19 mouse cellular contexts compared by ENCODE assay signal in genomic region chr16:87049741-87050383, GRCm38 (mm10).
DNase-seq lines count a peak whose midpoint lies in the region; ATAC-seq and TF ChIP-seq lines count a peak whose summit lies in the region.
"Had no signal": no experiment of that assay in that cellular context is flagged by ENCODE, and none has a peak within 500 bp of the region (broad histone marks: within the 10 kb centered on the region; RNA-seq: fewer than 3 reads in every experiment).

No protein-coding gene starts in this region.

- no peaks in the 10 kb centered on the region for H3K4me1 ChIP-seq in heart, embryonic 16.5 days (ENCODE audit: control insufficient read depth, insufficient read depth, low read length)
- H3K4me1 ChIP-seq in lung, embryonic 14.5 days (ENCODE audit: insufficient read depth) = no peaks in the 10 kb centered on the region
- no peaks in the 10 kb centered on the region; the same call in 1 of the 2 replicates for H3K4me1 ChIP-seq in kidney, postnatal 0 days (replicated peaks; ENCODE audit: insufficient read depth, low read length)
- H3K4me1 ChIP-seq: embryonic facial prominence, embryonic 15.5 days; liver, embryonic 13.5 days; neural tube, embryonic 15.5 days had no signal

- no peak for TF ChIP-seq CTCF in gastrocnemius, adult 2 months (IDR thresholded peaks at IDR 0.05)
- TF ChIP-seq CTCF in lung, embryonic 14.5 days (IDR thresholded peaks at IDR 0.05; ENCODE audit: low read depth) = no peak
- no peak for TF ChIP-seq CTCF in kidney, postnatal 0 days (IDR thresholded peaks at IDR 0.05; ENCODE audit: low read depth)

- H3K27me3 ChIP-seq in heart, embryonic 16.5 days (ENCODE audit: control insufficient read depth, insufficient read depth, low read length) = no peaks in the 10 kb centered on the region
- no peaks in the 10 kb centered on the region for H3K27me3 ChIP-seq in lung, embryonic 14.5 days (ENCODE audit: insufficient read depth, low read length)
- H3K27me3 ChIP-seq in kidney, postnatal 0 days (ENCODE audit: insufficient read depth, low read length) = no peaks in the 10 kb centered on the region
- H3K27me3 ChIP-seq: embryonic facial prominence, embryonic 15.5 days; liver, embryonic 13.5 days; neural tube, embryonic 15.5 days had no signal

- no peak overlapping the region for H3K4me2 ChIP-seq in heart, embryonic 16.5 days (ENCODE audit: low read depth, low read length)
- H3K4me2 ChIP-seq in lung, embryonic 14.5 days = no peak overlapping the region
- H3K4me2 ChIP-seq in kidney, postnatal 0 days (ENCODE audit: low read length) = no peak overlapping the region
- H3K4me2 ChIP-seq: embryonic facial prominence, embryonic 15.5 days; liver, embryonic 13.5 days; neural tube, embryonic 15.5 days had no signal

- peak; percentile 55 for ATAC-seq in heart, embryonic 16.5 days (replicated peaks; ENCODE audit: extremely low read depth, insufficient read depth, low FRiP score)
- ATAC-seq in lung, embryonic 14.5 days (ENCODE audit: insufficient read depth) = peak; percentile 68; the same call in 1 of the 2 replicates
- ATAC-seq in kidney, postnatal 0 days (replicated peaks; ENCODE audit: low FRiP score, low read depth) = no peak
- ATAC-seq: CD4-positive, CD25-positive, alpha-beta regulatory T cell, adult 4 months; hindbrain, postnatal 0 days had no signal

- H3K9me3 ChIP-seq in heart, embryonic 16.5 days (replicated peaks; ENCODE audit: control insufficient read depth, low read length) = no peaks in the 10 kb centered on the region
- H3K9me3 ChIP-seq in lung, embryonic 14.5 days (ENCODE audit: low read depth, low read length) = no peaks in the 10 kb centered on the region
- H3K9me3 ChIP-seq in kidney, postnatal 0 days (replicated peaks; ENCODE audit: low read length) = no peaks in the 10 kb centered on the region
- H3K9me3 ChIP-seq: embryonic facial prominence, embryonic 15.5 days; forebrain, embryonic 10.5 days; G1E; liver, embryonic 13.5 days; neural tube, embryonic 15.5 days had no signal

- no peak overlapping the region for H3K9ac ChIP-seq in heart, embryonic 16.5 days (ENCODE audit: low read length)
- no peak overlapping the region for H3K9ac ChIP-seq in lung, embryonic 14.5 days
- H3K9ac ChIP-seq in kidney, postnatal 0 days (ENCODE audit: low read depth, low read length) = no peak overlapping the region
- H3K9ac ChIP-seq: embryonic facial prominence, embryonic 15.5 days; liver, embryonic 13.5 days; neural tube, embryonic 15.5 days had no signal

- no peaks in the 10 kb centered on the region for H3K36me3 ChIP-seq in heart, embryonic 16.5 days (ENCODE audit: control insufficient read depth, insufficient read depth)
- H3K36me3 ChIP-seq in lung, embryonic 14.5 days (ENCODE audit: insufficient read depth) = no peaks in the 10 kb centered on the region
- no peaks in the 10 kb centered on the region for H3K36me3 ChIP-seq in kidney, postnatal 0 days (ENCODE audit: insufficient read depth, low read length)
- H3K36me3 ChIP-seq: embryonic facial prominence, embryonic 15.5 days; forebrain, embryonic 10.5 days; G1E; liver, embryonic 13.5 days; neural tube, embryonic 15.5 days had no signal

- intact Hi-C loops in gastrocnemius, adult 2 months (cut with DNase I) = no loop called here
- intact Hi-C loops in gastrocnemius, postnatal 14 days (cut with DNase I; ENCODE audit: low total_unique reads) = no loop called here
- intact Hi-C loops in heart, postnatal 25 days (cut with DNase I) = loop anchor here (5.0 to 10.0 kb wide), 4 partner anchors 75 to 1248 kb away; partner anchors contain the start of gene Adamts1

- H3K4me3 ChIP-seq in gastrocnemius, adult 2 months = peak overlapping the region; percentile 1; the same call in 1 of the 2 replicates
- H3K4me3 ChIP-seq in heart, embryonic 16.5 days (ENCODE audit: low read length) = no peak overlapping the region
- H3K4me3 ChIP-seq in lung, embryonic 14.5 days (ENCODE audit: low read depth, low read length) = no peak overlapping the region
- no peak overlapping the region for H3K4me3 ChIP-seq in kidney, postnatal 0 days (replicated peaks; ENCODE audit: low read depth, low read length)
- H3K4me3 ChIP-seq: embryonic facial prominence, embryonic 15.5 days; forebrain, embryonic 10.5 days; liver, embryonic 13.5 days; myocyte; neural tube, embryonic 15.5 days had no signal

- peak overlapping the region; percentile 68 for H3K27ac ChIP-seq in gastrocnemius, adult 2 months
- H3K27ac ChIP-seq in heart, embryonic 16.5 days (ENCODE audit: low read length) = peak overlapping the region; percentile 57
- H3K27ac ChIP-seq in lung, embryonic 14.5 days (ENCODE audit: low read depth) = no peak overlapping the region
- H3K27ac ChIP-seq in kidney, postnatal 0 days = peak overlapping the region; percentile 31; the same call in 1 of the 2 replicates
- H3K27ac ChIP-seq: embryonic facial prominence, embryonic 15.5 days; forebrain, embryonic 10.5 days; hindbrain, postnatal 0 days; liver, embryonic 13.5 days; neural tube, embryonic 15.5 days had no signal

- WGBS in heart, embryonic 16.5 days = 47% methylated on average over 8 of the region's 8 CpGs
- 42% methylated on average over 8 of the region's 8 CpGs for WGBS in lung, embryonic 14.5 days
- 33% methylated on average over 8 of the region's 8 CpGs for WGBS in kidney, postnatal 0 days

- DNase-seq in gastrocnemius, adult 2 months = no peak
- DNase-seq in gastrocnemius, postnatal 14 days = no peak
- DNase-seq in heart, postnatal 25 days (ENCODE audit: low spot score) = no peak
- peak; percentile 58 for DNase-seq in lung, embryonic 14.5 days
- DNase-seq in lung, postnatal 14 days = no peak
- DNase-seq in kidney, postnatal 0 days (ENCODE audit: low spot score) = peak; percentile 76
- DNase-seq in urinary bladder, postnatal 36 days (ENCODE audit: low spot score in 2 of 2) = no peak
- DNase-seq: cerebellum, adult 9-11 months; liver, embryonic 13.5 days; midbrain, embryonic 14.5 days; thymus, postnatal 4 days had no signal

Comparison
In these comparisons a context has a peak if more than half of its experiments do, and no peak if none do; other contexts are left out.
1. DNase-seq: peak in lung, embryonic 14.5 days (single experiment) and kidney, postnatal 0 days (single experiment); none in gastrocnemius, adult 2 months (single experiment), gastrocnemius, postnatal 14 days (single experiment), heart, postnatal 25 days (single experiment), lung, postnatal 14 days (single experiment) and urinary bladder, postnatal 36 days (0 of 2).